Mouse (Mus musculus) heart, postnatal 25 days (tissue): ENCODE data around the gene Mad1l1. TPM values are rescaled to one million over a fixed set of nuclear protein-coding genes. Genes with fewer than 3 reads are reported as not detected.

Experiments
- DNase-seq: peaks from one replicate; pipeline ENCODE4 v3.0.0; 2022; ENCODE audit warnings: low spot score
- intact Hi-C: fragments of 180-260 bp; cut with DNase I; formaldehyde crosslinking; loops from one replicate; pipeline ENCODE4 v1.15.1; 2025
- total RNA-seq, 2 experiments: library from RNA; stranded (reverse); gene quantifications; 2 replicates each; pipeline ENCODE4 v1.2.3; 2021

Mad1l1 gene
- total RNA-seq, 2 experiments from 2014 or later: 10.0 to 11.0 TPM

DNA sequence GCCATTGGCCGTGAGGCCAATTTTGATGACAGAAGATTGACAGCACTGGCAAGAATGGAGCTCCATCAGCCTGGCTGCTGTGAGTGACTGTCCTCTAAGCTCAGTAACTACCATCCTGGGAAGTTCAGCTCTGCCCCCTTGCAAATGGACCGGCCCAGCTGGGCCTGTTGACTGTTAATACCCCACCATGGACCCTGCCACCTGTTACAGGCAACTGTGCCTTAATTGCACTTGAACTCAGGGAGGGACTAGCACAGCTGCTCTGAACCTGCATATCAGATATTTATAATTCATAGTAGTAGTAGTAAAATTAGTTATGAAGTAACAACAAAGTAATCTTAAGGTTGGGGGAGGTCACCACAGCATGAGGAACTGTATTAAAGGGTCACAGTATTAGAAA lies 244.9 kb downstream of the Mad1l1 start:
- intact Hi-C loops: no loop called here
- no peak for DNase-seq

DNA sequence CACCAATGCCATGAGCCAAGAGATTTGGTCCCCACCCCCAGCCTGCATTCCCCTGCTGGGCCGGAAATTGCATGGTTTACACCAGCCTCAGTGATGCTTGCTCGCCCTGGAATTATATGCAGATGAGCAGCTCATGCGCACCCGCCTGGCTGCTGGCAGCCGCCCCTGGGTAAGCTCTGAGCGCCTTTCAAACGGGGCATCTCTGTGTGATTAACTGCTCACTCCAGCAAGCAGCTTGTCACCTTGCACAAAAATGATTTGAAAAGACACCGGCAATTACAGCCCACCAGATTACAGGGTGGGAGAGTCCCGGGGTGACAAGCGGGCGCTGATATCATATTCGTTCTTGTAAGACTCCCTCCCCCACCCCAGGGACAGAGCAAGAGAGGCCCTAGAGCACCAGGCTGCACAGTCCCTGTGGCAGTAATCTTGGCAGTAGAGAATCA lies 247.7 kb downstream of the Mad1l1 start:
- DNase-seq: no peak
- intact Hi-C loops: no loop called here

DNA sequence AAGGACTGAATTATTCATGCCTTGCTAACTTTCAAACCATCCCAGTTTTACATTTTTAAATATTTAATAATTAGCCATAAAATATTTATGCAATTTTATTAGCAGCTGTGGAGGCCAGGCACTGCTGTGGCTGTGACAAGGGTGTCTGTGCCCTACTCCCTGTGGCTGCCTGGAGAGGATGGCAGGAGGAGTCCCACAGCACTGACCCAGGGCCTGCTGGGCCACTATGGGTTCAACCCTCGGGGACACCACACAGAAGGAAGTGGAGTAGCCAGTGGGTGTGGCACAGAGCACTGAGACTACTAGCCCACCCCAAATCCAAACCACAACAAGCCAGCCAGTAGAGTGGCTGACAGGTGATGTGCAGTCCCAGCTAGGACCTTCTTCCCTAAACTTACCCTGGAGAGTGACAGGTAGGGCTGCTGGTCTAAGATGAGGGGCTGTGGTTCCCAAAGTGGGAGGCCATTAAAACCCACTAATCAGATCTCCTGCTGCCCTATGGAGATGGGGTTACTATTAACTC lies 248.1 kb downstream of the Mad1l1 start:
- intact Hi-C loops: no loop called here
- DNase-seq: no peak

DNA sequence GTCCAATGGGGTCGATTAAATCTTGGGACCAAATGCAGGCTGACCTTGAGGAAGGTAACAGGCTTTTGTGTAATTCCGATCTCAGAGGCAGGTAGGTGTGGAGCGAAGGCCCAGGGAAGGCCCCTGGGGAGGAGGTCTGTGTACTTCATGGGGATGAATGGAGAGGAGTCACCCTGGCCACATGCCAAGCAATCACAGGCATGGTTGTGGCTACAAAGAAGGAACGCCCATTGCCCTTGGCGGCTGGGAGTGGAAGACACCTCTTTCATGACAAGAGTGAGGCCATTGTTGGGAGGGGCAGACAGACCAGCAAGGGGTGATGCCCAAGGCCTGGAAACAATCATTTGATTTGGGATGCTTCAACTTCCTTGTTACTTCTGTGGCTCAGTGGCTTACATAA lies 252.8 kb downstream of the Mad1l1 start:
- DNase-seq: no peak
- intact Hi-C loops: no loop called here

DNA sequence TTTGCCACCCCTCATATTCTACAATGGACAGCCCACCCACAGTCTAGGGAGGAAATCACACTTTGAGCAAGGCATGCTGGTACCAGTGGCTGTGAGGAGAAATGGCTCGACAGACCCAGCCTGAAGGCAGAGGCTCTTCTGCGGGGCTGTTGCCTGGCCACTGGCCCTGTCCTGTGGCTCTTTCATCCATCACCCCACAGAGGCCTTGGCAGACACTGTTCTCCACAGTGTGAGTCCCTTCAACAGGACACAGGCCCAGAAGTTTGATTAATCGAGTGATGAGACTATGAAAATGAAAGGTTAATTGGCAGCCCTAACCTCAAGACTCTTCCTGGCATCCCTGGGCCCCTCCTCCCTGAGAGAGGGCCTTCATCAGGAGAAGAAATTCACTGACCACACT lies 253.3 kb downstream of the Mad1l1 start:
- intact Hi-C loops: no loop called here
- DNase-seq: no peak

DNA sequence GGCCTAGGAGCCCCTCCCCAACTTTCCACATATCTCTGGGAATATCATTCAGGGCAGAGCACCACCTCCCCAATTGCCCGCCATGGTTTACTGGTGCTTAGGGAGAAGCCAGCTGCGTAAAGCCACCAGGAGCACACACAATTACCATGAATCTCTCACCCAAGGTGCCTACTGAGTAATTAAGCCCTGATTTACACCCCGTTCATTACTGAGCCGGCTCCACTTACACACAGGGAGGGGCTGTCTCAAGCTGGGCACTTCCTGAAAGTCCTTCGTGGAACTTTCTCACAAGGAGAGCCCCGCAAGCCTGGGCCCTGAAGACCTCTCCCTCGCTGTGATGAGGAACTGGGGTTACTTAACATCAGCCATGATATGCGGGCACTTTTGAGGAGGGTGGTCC lies 254.6 kb downstream of the Mad1l1 start:
- no peak for DNase-seq

DNA sequence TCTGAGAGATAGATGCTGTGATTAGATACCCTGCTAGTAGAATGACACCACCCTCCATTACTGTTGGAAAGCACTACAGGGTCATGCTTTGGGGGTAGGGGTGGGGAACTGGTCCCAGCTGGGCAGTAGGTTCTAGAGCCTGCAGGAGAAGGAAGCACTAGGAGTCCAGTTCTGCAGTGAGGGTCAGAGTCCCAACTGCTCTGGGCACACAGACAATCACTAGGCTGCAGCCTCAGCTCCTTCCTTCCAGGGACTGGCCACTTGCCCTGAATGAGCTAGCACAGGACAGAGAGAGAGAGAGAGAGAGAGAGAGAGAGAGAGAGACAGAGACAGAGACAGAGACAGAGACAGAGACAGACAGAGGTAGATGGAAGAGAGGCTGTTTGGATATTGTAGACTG lies 255.1 kb downstream of the Mad1l1 start:
- intact Hi-C loops: no loop called here
- DNase-seq: no peak

More for the DNA sequence above, 254.6 kb downstream of the Mad1l1 start:
- intact Hi-C loops: no loop called here

DNA sequence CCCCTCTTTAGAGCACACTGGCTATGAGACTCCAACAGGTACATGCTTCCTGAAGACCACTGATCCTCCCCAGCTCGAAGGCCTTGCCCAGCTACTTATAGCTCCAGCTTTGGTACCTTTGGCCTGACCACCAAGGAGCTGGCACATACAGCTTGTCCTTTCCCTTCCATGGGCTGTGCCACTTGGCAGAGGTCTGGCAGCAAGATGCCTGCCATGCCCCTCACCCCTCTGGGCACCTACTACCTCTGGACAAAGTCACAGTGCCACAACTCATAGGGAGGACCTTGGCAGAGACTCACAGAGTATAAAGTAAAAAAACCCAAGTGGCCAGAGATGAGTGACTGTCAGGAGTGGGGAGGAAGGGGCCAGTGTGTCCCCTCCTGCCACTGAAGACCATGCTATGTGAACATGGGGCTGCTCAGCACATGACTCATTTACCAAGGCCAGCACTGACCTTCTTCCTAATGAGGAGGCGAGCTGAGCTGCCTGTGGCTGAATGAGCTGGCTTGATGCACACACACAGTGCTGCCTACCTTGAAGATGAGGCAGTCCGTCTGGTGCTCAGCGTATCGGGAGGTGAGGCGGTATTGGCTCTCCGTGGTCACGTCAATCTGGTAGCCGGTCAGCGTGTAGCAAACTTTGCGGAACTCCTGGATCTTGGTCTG lies 255.9 kb downstream of the Mad1l1 start:
- DNase-seq: no peak
- intact Hi-C loops: no loop called here

DNA sequence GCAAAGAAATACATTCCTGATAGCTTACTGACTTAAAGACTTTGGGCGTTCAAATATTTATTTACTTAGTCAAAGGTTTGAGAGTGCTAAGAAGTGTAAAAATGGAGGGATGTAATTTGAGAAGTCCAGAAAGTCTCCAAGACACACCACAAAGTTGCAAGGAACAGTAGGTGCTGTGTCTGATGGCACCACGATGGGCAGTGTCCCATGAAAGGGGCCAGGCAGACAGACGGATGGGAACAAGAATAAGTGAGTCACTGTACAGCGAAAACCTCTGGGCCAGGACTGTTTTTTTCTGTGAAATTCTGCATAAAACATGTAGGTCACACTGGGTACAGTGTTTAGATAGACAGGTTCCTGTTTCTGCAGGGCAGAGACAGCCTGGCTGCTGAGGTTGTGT lies 256.8 kb downstream of the Mad1l1 start:
- no peak for DNase-seq
- intact Hi-C loops: no loop called here

DNA sequence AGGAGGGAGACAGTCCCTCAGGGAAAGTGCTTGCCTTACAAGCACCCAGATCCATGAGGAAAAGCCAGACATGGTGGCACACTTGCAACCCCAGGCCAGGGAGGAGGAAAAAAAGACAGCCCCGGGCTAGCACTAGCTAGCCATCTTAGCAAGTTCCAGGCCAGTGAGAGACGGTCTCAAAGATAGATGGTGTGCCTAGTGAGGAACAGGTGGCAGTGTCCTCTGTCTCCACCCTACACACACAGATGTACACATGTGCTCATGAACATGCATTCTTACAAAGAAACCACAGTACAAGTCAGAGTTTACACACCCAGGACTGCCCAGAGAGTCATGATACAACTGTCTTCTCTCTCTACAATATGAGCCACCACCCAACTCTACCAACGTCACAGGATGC lies 258.5 kb downstream of the Mad1l1 start:
- DNase-seq: no peak
- intact Hi-C loops: no loop called here

DNA sequence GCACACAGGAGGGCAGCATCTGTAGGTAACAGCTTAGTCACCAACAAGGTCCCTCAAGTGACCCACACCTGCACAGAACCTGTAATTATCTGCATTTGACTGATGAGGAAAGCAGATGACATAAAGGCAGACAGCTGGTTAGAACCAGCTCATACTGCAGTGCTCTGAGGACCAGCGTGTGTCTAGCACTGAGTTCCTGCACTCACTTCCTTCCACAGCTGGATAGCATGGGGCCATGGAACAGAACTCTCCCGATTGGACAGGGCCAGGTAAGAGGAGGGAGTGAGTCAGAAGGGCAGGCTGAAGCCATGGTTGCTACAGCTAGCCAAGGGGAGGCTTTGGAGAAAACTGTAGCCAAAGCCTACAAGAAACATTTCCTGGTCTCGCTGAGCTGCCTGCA lies 259.0 kb downstream of the Mad1l1 start:
- DNase-seq: no peak
- intact Hi-C loops: no loop called here

DNA sequence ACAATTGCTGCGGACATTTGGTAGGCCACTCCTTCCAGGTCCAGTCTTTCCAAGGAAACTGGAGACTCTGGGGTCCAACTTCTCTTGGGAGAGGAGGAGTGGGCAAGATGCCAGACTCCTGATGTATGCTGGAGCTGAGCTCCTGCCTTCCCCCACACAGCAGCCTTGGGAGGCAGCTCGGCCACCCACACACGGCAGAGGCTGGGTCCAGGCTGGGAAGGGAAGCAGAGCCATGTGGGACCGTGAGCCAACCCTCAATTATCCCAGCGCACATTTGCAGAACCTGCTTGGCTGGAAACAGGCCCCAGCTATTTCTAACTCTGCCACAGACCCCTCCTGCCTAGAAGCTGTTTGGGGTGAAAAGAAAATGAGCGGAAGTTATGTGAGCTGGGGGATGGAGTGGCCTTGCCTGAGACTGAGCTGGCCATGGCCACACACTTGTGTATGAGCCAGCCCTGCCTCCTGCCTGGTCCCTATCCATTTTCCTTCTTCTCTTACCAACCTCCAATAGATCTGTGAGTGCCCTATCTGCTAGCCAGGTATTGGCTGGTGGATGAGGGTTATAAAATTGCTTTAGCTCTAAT lies 260.0 kb downstream of the Mad1l1 start:
- intact Hi-C loops: no loop called here
- peak; percentile 19 for DNase-seq

DNA sequence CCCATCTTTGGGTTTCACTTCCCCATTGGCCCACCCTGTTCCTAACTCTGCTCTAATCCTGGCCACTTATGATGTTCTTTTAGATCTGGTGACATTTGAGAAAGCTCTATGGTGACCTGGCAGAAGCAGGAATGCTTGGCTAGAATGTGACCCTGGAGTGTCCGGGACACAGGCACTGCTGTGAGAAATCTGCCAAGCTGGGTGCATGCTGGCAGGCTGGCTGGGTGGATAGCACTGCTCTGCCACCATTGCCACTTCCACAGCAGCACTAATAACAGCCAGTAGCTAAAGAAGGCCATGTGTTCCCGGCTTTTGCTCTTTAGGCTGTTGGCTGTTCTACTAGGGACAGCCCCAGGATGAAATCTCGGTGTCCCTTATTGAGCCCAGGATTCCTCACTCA lies 265.1 kb downstream of the Mad1l1 start:
- intact Hi-C loops: no loop called here
- no peak for DNase-seq

DNA sequence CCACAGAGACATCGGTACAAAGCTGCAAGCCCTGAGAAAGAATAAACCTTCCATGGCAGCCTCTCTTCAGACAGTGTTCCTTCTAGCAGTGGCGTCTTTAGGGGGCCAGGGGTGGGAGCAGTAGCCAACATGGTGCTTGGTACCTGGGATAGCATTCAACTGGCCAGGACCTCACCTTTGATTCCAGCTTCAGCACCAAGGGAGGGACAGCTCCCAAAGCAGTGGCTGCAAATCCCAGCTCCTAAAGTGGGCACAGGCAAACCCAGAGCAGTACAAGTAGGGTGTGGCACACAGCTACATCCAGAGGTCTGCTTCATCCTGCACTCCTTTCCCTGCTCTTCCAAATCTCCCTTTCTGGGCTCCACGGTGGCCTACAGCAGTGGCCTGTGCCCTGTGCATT lies 265.9 kb downstream of the Mad1l1 start:
- intact Hi-C loops: loop anchor here (2.0 kb wide), 1 partner anchor 123 kb away; no protein-coding TSS in a partner anchor
- no peak for DNase-seq

DNA sequence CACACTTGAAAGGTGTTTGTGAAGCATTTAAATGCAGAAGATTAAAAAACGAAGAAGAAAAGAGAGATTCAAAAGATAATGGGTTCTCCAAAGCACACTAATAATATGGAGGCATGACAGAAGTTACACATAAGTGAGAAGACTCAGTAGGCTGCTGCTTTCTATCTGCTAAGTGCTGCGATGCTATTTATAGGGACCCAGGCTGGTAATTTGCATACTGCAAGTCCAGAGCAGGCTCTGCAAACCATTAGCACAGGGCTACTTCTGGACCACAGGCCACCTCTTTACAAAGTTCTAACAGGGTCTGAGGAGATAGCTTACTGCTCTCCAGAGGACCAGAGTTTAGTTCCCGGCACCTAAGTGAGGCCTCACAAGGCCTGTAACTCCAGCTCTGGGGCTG lies 267.7 kb downstream of the Mad1l1 start:
- intact Hi-C loops: loop anchor here (2.0 kb wide), 1 partner anchor 125 kb away; no protein-coding TSS in a partner anchor

DNA sequence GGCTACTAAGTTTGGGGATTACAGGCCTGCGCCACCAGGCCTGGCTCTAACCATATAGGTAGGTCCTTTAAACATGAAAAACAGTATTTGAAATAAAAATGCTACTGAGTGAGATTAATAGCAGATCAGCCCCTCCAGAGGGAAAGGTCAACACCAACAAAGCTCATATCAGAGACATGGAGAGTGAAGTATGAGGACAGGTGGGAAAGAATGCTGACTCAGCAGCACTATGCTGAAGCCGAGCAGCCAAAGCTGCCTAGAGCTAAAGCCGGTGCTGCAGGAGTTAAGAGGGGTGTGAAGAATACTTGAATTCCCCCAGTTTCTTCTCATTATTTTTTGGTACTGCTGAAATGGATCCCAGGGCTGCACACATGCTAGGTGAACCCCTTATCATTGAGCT lies 268.9 kb downstream of the Mad1l1 start:
- intact Hi-C loops: no loop called here
- no peak for DNase-seq

More for the DNA sequence above, 267.7 kb downstream of the Mad1l1 start:
- DNase-seq: no peak

DNA sequence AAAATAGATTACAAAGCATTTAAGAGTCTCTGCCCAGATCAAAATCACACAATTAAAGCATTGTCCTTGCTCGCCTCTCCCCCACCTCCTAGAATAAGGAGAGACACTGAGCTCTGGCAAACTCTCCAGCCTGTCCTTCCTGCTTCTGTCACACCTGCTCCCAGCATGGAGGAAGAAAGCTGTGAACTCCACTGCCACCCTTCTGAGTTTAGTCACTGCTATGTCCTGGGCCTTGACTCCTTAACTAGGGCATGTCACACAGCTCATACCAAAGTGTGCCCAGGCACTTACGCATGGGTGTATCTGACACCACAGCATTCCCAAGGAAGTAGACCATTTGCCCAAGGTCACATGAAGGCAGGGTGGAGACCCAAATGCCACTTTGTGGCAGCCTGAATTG lies 275.9 kb downstream of the Mad1l1 start:
- intact Hi-C loops: no loop called here

DNA sequence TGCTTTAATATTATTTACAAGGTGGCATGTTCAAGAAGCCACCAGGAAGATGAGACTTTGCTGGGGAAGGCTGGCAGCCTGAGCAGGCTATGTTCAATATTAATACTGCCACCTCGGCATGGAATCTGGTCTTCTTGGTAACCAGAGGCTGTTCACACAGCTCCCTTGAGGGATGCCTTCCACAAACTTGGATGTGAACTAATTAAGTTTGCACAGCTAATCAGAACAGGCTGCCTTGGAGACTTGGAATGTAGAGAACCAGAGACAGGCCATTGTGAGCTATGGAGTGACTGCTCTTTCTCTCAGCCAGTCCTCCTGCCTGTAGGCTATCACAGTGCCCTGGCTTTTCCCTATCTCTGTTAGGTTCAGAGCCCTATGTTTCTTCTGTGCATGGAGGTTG lies 278.4 kb downstream of the Mad1l1 start:
- DNase-seq: no peak
- intact Hi-C loops: no loop called here

More for the DNA sequence above, 275.9 kb downstream of the Mad1l1 start:
- no peak for DNase-seq

DNA sequence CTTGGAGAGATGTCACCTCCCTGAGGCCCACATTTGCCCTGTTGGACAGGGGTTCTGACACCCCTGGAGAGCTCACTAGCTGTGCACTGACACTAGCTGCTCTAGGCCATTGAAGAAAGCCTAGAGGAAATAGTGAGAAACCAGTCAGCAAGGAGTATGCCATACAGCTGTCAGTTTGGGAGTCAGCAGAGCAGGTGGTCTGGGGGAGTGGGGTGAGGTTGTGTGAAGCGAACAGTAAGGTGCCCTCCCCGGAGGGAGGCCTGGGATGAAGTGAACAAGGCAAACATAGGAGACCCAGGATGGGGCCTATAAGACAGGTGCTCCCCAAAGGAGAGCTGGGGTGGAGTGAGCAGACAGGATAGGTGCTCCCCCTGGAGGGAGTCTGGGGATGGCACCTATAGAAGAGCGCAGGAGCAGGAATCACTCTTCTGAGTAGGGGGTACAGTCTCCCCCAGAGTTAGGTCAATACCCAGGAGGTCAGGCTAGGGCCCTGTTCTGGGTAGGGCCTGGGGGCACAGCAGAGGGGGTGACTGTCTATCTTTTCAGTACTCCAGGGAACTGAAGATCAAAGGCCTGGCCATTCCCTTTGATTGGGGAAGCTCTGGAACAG lies 279.2 kb downstream of the Mad1l1 start:
- no peak for DNase-seq
- intact Hi-C loops: no loop called here

DNA sequence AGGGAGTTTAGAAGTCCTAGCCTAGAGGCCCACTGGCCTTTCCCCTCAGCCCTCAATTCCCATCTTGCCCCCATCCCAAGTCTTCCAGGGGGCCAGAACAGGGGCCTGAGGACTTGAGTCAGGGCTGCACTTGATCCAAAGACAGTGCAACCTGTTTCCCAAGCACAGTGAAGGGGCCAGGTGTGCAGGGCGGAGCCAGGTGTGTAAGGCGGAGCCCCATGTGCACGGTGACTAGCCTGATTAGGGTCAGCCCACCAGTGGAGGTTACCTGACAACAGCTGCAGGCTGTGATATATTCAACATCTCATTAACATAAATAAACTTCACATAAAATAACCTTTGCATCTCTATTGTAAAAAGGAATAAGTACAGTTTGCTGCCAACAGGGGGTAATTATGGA lies 280.3 kb downstream of the Mad1l1 start:
- intact Hi-C loops: no loop called here

DNA sequence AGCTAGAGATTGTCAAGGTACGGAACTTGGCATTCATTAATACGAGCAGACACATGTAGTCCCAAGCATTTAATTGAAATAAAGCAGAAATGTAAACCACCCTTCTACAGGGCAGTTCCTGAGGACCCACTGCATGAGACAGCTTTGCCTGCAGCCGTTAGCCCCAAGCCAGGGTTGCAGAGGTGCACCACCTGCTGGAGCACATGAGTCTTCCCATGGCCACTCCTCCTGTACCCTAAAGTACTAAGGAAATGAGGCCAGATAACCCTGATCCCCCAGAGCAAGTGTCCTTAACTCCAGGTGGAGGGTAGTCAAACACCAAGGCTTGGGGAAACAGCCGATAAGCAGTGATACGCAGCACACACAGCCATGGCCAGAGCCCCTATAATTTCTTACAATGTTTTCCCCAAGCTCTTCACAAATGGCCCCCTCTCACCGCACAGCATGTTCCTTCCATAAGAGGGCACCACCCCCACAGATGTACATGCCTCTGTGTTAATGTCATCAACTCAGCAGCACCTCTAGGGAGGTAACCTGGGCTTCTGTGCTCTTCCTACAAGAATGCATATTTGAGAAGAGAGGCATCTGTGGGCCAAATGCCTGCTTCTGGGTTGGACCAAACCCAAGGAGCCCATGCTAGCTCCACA lies 283.6 kb downstream of the Mad1l1 start:
- intact Hi-C loops: no loop called here
- no peak for DNase-seq

More for the DNA sequence above, 280.3 kb downstream of the Mad1l1 start:
- DNase-seq: no peak
